Mouse (Mus musculus) heart, embryonic 14.5 days (tissue): Measurements from ENCODE around the gene Rassf7. TPM values are rescaled to one million over a fixed set of nuclear protein-coding genes. Genes with fewer than 3 reads are reported as not detected.
A peak's percentile ranks its signal among the peaks of the same experiment; 100 is the strongest.

Source experiments
- ATAC-seq: fragments of 200-750 bp; cut with Nextera tagmentation; 2 replicates; pipeline ENCODE4 v1.8.0; 2017; ENCODE audit warnings: low read depth, moderate TSS enrichment; ENCODE audit not compliant: insufficient number of reproducible peaks, insufficient read depth, low FRiP score
- H3K27ac ChIP-seq, 2 experiments: fragments of 200-500 bp in 1 of 2; fragments of 300-500 bp in 1 of 2; sonication (generic) in 1 of 2; replicated peaks in 1 of 2; 2 replicates each; pipeline ENCODE4 v1.5.1; 2012 to 2014; ENCODE audit warnings: low read depth in 2 of 2, low read length in 2 of 2, control low read depth in 1 of 2, mild to moderate bottlenecking in 1 of 2, mixed read lengths in 1 of 2; ENCODE audit not compliant: control insufficient read depth in 1 of 2, insufficient read depth in 1 of 2
- H3K27me3 ChIP-seq: fragments of 300-500 bp; sonication (generic); 2 replicates; pipeline ENCODE4 v1.6.1; 2014; ENCODE audit warnings: mild to moderate bottlenecking, low read length, control low read depth; ENCODE audit not compliant: control insufficient read depth, insufficient read depth
- H3K36me3 ChIP-seq: fragments of 300-500 bp; sonication (generic); 2 replicates; pipeline ENCODE4 v1.6.1; 2014; ENCODE audit warnings: mild to moderate bottlenecking, control low read depth, low read length, mixed read lengths; ENCODE audit not compliant: control insufficient read depth, insufficient read depth
- H3K4me1 ChIP-seq, 2 experiments: fragments of 200-500 bp in 1 of 2; fragments of 300-500 bp in 1 of 2; sonication (generic) in 1 of 2; 2 replicates each; pipeline ENCODE4 v1.6.1; 2012 to 2014; ENCODE audit warnings: low read length in 2 of 2, control low read depth in 1 of 2, mixed read lengths in 1 of 2; ENCODE audit not compliant: control insufficient read depth in 2 of 2, insufficient read depth in 2 of 2
- H3K4me2 ChIP-seq: fragments of 300-500 bp; sonication (generic); 2 replicates; pipeline ENCODE4 v1.6.1; 2014; ENCODE audit warnings: mild to moderate bottlenecking, low read length
- H3K4me3 ChIP-seq, 2 experiments: fragments of 200-500 bp in 1 of 2; fragments of 300-500 bp in 1 of 2; sonication (generic) in 1 of 2; 2 replicates each; pipeline ENCODE4 v1.5.1; 2012 to 2014; ENCODE audit warnings: low read length in 2 of 2, mild to moderate bottlenecking in 2 of 2, control low read depth in 1 of 2, low read depth in 1 of 2, moderate library complexity in 1 of 2; ENCODE audit not compliant: control insufficient read depth in 1 of 2, insufficient read depth in 1 of 2
- H3K9ac ChIP-seq: fragments of 300-500 bp; sonication (generic); 2 replicates; pipeline ENCODE4 v1.6.1; 2014; ENCODE audit warnings: mild to moderate bottlenecking, low read length
- H3K9me3 ChIP-seq: fragments of 300-500 bp; sonication (generic); 2 replicates; pipeline ENCODE4 v1.6.1; 2016; ENCODE audit warnings: low read length, control low read depth; ENCODE audit not compliant: control insufficient read depth
- WGBS: fragments of 180-500 bp; shearing (Covaris S2); extraction: QIAGEN DNeasy Blood & Tissue Kit; methylation state at CpG from one replicate; pipeline ENCODE4 v1.1.7; 2014; 5-methylcytosine and 5-hydroxymethylcytosine counted together
- polyA plus RNA-seq: library from polyadenylated mRNA; unstranded; fragments of >200 nt; fragmentation: Nextera tagmentation; extraction: Ambion mirVana; gene quantifications from 2 replicates; pipeline ENCODE4 v1.2.1, GENCODE M21; 2014

Gene Rassf7
- polyA plus RNA-seq, 1 experiment from 2014 or later, result 12.4 TPM

DNA sequence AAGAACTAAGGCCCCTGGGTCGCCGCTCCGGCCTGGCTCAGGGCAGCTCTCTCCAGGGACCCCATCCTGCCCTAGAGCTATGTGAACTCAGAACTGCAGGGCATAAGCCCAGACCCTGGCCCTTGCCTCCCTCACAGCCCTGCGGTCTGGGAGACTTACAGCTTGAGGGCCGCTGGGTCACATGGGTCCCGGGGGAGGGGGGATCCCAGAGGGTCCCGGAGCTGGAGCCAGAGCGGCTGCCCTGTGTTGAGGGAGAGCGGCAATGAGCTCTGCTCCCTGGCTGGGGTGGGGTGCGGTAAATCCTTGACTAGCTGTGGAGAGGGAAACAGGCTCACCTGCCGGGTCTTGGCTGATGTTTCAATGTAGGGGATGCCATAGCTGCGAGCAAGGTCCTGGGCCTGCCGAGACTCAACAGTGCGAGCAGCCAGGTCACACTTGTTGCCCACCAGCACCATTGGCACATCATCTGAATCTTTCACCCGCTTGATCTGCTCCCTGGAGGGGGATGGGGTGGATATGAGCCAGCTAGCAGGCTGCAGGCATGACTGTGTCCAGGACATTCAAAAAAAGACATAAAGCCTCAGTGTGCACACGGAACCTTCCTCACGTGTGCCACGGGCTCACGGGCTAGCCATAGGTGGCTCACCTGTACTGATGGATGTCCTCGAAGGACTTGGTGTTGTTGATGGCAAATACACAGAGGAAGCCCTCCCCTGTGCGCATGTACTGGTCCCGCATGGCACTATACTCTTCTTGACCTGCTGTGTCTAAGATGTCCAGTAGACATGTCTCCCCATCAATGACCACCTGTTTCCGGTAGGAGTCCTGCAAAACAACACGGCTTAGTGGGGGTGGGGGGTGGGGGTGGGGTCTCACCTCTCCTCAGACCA is 23.6 kb upstream of the Rassf7 start:
- Histone ChIP-seq H3K36me3 (peaks cover 37% of the 10 kb centered on the region), H3K27ac (no peak overlapping the region), H3K4me3 (peak overlapping the region in 1 of 2 experiments; percentile 83; a peak in 1 of 4 replicates), H3K27me3 (no peaks in the 10 kb centered on the region), H3K4me2 (peak overlapping the region; percentile 100), H3K4me1 (peaks cover 6 to 18% of the 10 kb centered on the region in 2 experiments; a peak in 3 of 4 replicates), H3K9me3 (no peaks in the 10 kb centered on the region), H3K9ac (peak overlapping the region; percentile 97; the same call in 1 of the 2 replicates)
- ATAC-seq, result no peak
- WGBS, result 88% methylated on average over 24 of the region's 24 CpGs

DNA sequence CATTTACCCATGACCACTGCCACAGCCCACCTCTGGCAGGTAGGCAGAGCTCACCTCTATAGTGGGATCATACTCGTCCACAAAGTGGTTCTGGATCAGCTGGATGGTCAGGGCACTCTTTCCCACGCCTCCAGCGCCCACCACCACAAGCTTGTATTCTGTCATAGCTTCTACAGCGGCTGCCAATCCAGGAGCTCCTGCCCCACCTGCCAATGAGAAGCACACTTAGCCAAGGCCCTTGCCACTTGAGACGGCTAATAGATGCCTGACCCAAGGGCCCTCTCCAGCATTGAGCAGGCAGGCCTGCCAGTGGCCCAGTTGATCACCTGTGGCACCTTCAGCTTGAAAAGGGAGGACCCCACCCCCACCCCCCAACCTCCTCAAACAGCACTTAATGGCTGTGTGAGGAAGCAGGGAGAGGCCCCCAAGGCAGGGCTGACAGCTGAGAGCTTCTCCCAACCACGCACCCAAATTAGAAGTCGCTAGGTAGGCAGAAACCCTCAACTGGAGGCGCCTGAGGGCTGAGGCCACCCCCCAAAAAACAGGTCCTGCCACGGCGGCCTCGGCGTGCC is 22.8 kb upstream of the Rassf7 start:
- Histone ChIP-seq H3K9ac (peak overlapping the region; percentile 97), H3K27me3 (no peaks in the 10 kb centered on the region), H3K36me3 (peaks cover 37% of the 10 kb centered on the region), H3K4me3 (peak overlapping the region; percentile 75 to 83), H3K27ac (peak overlapping the region in 1 of 2 experiments; percentile 82; a peak in 3 of 4 replicates), H3K4me2 (peak overlapping the region; percentile 100), H3K9me3 (no peaks in the 10 kb centered on the region), H3K4me1 (peaks cover 6 to 18% of the 10 kb centered on the region in 2 experiments; a peak in 3 of 4 replicates)
- 32% methylated on average over 12 of the region's 12 CpGs for WGBS
- no peak for ATAC-seq

DNA sequence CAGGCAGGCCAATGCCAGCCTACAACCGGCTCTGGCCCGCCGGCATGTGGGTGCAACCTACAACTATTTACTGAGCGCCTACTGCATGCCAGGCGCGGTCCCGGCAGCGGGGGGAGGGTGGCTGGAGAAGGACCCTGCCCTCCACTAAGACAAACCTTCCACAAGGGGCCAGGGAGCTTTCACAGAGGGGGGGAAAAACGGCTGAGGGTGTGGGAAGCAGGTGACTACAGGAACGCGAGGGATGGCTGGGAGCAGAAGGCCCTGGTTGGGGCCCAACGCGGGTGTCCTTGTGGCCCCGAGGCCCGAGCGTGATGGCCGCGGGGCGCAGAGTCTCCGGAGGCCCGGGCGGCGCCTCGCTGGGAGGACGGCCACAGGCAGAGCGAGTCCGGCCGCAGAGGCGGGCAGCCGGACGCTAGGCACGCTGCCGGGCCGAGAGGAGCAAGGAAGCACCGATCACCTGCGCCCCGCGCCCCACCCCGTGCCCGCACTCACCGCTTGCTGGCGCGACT is 22.3 kb upstream of the Rassf7 start:
- H3K27me3 ChIP-seq, result no peaks in the 10 kb centered on the region
- WGBS, result 0% methylated on average over 43 of the region's 43 CpGs
- H3K4me3 ChIP-seq, result peak overlapping the region; percentile 75 to 83
- H3K4me1 ChIP-seq, result peaks cover 6 to 18% of the 10 kb centered on the region in 2 experiments; a peak in 3 of 4 replicates
- H3K4me2 ChIP-seq, result peak overlapping the region; percentile 100
- peaks cover 37% of the 10 kb centered on the region for H3K36me3 ChIP-seq
- no peaks in the 10 kb centered on the region for H3K9me3 ChIP-seq
- no peak; the same call in 1 of the 2 replicates for ATAC-seq
- H3K9ac ChIP-seq, result peak overlapping the region; percentile 97
- H3K27ac ChIP-seq, result peak overlapping the region; percentile 46 to 82; a peak in 3 of 4 replicates

DNA sequence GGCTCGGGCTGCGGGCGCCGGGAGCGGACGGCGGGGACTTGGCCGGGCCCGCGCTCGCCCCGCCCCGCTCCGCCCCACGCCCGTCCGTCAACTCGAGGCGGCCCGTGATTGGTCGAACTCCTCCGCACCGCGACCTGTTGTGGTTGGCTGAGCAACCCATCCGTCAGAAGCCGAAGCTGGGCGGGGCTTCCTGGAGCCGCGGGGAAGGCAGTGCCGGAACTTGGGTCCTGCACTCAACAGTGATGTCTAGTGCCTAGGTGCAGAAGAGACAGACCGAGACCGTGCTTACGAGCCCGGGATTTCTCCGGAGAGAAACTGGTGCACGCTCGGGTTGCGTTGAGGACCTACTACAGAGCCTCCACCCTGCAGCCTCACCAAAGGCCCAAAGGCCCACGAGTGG is 21.7 kb upstream of the Rassf7 start, which contains the start of the genes Hras and Lrrc56:
Gene Hras, minus strand, starts transcription at position 58 of the 400 bp plus-strand sequence.
Gene Lrrc56, plus strand, starts transcription at position 210 of the 400 bp plus-strand sequence.
- Histone ChIP-seq H3K4me1 (peaks cover 6 to 18% of the 10 kb centered on the region in 2 experiments; a peak in 3 of 4 replicates), H3K4me2 (peak within 1 kb of the TSS; percentile 100), H3K36me3 (peaks cover 36% of the 10 kb centered on the region), H3K4me3 (peak within 1 kb of the TSS; percentile 75 to 83), H3K9me3 (no peaks in the 10 kb centered on the region), H3K27me3 (no peaks in the 10 kb centered on the region), H3K27ac (peak within 1 kb of the TSS; percentile 66 to 82), H3K9ac (peak within 1 kb of the TSS; percentile 97)
- ATAC-seq, result peak; percentile 96
- WGBS, result under 1% methylated on average over 37 of the region's 39 CpGs

DNA sequence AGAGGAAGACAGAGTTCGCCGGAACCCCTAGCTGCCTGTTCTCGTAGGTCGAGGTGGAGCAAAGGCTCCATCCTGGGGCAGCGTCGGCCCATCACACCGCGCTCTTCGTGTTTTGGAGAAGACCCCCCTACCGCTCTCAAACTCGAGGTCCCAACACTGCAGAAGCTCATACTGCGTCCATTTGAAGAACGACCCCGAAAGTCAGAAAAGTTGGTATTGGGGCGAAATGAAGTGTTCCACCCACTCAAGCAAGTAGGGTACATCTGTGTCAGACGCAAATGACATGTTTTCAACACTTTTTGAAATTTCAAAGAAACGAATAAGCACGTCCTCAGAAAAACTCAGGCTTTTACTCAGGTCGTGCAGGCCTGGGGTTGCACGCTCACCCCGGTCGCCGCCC is 21.3 kb upstream of the Rassf7 start:
- H3K4me3 ChIP-seq, result peak overlapping the region; percentile 70 to 83
- peaks cover 6 to 18% of the 10 kb centered on the region in 2 experiments; a peak in 3 of 4 replicates for H3K4me1 ChIP-seq
- H3K36me3 ChIP-seq, result peaks cover 31% of the 10 kb centered on the region
- no peak for ATAC-seq
- H3K9me3 ChIP-seq, result no peaks in the 10 kb centered on the region
- peak overlapping the region; percentile 66 to 82 for H3K27ac ChIP-seq
- H3K27me3 ChIP-seq, result no peaks in the 10 kb centered on the region
- peak overlapping the region; percentile 100 for H3K4me2 ChIP-seq
- H3K9ac ChIP-seq, result peak overlapping the region; percentile 75
- WGBS, result under 1% methylated on average over 23 of the region's 23 CpGs

DNA sequence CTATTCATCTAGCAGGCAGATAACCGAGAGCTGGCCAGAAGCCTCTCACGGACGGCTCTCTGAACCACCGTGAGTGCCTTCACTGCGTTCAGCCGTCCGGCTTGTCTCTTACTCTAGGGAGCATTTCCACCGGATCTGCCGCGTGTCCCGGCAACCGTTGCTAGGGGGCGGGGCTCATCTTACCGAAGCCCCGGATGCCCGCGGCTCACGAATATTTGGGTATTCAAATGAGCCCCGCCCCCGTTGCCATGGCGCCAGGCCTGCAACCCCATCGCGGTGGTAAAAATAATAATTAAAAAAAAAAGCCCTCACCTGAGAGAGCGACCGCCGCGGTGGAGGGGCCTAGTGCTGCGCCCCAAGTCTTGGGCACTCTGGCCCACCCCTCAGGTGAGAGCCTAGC is 20.8 kb upstream of the Rassf7 start:
- WGBS, result under 1% methylated on average over 28 of the region's 28 CpGs
- Histone ChIP-seq H3K4me3 (peak overlapping the region; percentile 70 to 83), H3K27ac (peak overlapping the region; percentile 66 to 82; a peak in 3 of 4 replicates), H3K4me1 (peaks cover 6 to 18% of the 10 kb centered on the region in 2 experiments; a peak in 3 of 4 replicates), H3K4me2 (peak overlapping the region; percentile 100), H3K27me3 (no peaks in the 10 kb centered on the region), H3K9ac (peak overlapping the region; percentile 75), H3K36me3 (peaks cover 28% of the 10 kb centered on the region), H3K9me3 (no peaks in the 10 kb centered on the region)
- no peak for ATAC-seq

DNA sequence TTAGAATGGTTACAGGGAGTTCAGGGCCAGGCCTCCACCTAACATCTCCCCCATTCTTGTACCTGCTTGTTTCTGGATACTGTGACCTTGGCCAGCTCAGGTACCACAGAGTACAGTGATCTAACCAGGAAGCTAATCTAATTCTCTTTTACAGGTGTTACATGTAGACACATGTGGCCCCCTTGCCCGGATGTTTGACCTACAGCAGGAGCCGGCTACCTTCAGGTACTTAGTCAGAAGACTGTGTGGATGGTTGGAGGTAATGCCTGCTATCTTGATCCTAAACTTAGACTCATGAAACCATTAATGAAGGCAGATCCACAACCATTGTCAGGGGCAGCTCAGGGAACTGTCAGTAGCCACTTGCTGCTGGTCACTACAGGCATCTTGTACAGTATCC is 19.9 kb upstream of the Rassf7 start:
- H3K27me3 ChIP-seq, result no peaks in the 10 kb centered on the region
- H3K4me2 ChIP-seq, result no peak overlapping the region
- whole genome bisulfite sequencing, result 94% methylated on average over 2 of the region's 2 CpGs
- no peak overlapping the region for H3K4me3 ChIP-seq
- H3K9me3 ChIP-seq, result no peaks in the 10 kb centered on the region
- H3K27ac ChIP-seq, result no peak overlapping the region
- peaks cover 19% of the 10 kb centered on the region for H3K36me3 ChIP-seq
- H3K4me1 ChIP-seq, result peaks cover 6 to 18% of the 10 kb centered on the region in 2 experiments; a peak in 3 of 4 replicates
- ATAC-seq, result no peak
- no peak overlapping the region for H3K9ac ChIP-seq
